Mouse (Mus musculus) ovary, postnatal 14 days (tissue): ENCODE measurements around the gene Elovl6.

Source experiments
- DNase-seq: peaks from one replicate; pipeline ENCODE4 v3.0.0; 2022; ENCODE audit warnings: low spot score

Elovl6 gene

GRCm38 (mm10) chr3:129605934-129606333 lies 73.8 kb downstream of the Elovl6 start:
- DNase-seq, result no peak

- no peak for DNase-seq
Observed at GRCm38 (mm10) chr3:129611626-129612025, 79.5 kb downstream of the Elovl6 start.

GRCm38 (mm10) chr3:129612311-129613097 lies 80.3 kb downstream of the Elovl6 start:
- DNase-seq, result no peak

GRCm38 (mm10) chr3:129613756-129614155 lies 81.6 kb downstream of the Elovl6 start:
- no peak for DNase-seq

GRCm38 (mm10) chr3:129614216-129614615 lies 82.1 kb downstream of the Elovl6 start:
- DNase-seq, result no peak

- no peak for DNase-seq
Observed at GRCm38 (mm10) chr3:129617450-129617849, 85.3 kb downstream of the Elovl6 start.

- DNase-seq, result no peak
Observed at GRCm38 (mm10) chr3:129619194-129619775, 87.1 kb downstream of the Elovl6 start.

- no peak for DNase-seq
Observed at GRCm38 (mm10) chr3:129620802-129621201, 88.6 kb downstream of the Elovl6 start.

GRCm38 (mm10) chr3:129621255-129621654 lies 89.1 kb downstream of the Elovl6 start:
- no peak for DNase-seq

GRCm38 (mm10) chr3:129622120-129622519 lies 90.0 kb downstream of the Elovl6 start:
- no peak for DNase-seq

- DNase-seq, result no peak
Observed at GRCm38 (mm10) chr3:129622705-129623104, 90.5 kb downstream of the Elovl6 start.

GRCm38 (mm10) chr3:129624193-129624805 lies 92.1 kb downstream of the Elovl6 start:
- no peak for DNase-seq

GRCm38 (mm10) chr3:129627281-129627680 lies 95.1 kb downstream of the Elovl6 start:
- no peak for DNase-seq

GRCm38 (mm10) chr3:129631018-129631417 lies 98.9 kb downstream of the Elovl6 start:
- no peak for DNase-seq

- no peak for DNase-seq
Observed at GRCm38 (mm10) chr3:129631857-129632256, 99.7 kb downstream of the Elovl6 start.

- DNase-seq, result no peak
Observed at GRCm38 (mm10) chr3:129633518-129633917, 101.4 kb downstream of the Elovl6 start.

GRCm38 (mm10) chr3:129634260-129634901 lies 102.2 kb downstream of the Elovl6 start:
- DNase-seq, result no peak

- DNase-seq, result no peak
Observed at GRCm38 (mm10) chr3:129637446-129637845, 105.3 kb downstream of the Elovl6 start.

GRCm38 (mm10) chr3:129639701-129640100 lies 107.5 kb downstream of the Elovl6 start:
- DNase-seq, result no peak

- DNase-seq, result no peak
Observed at GRCm38 (mm10) chr3:129640211-129641000, 108.3 kb downstream of the Elovl6 start.

- DNase-seq, result no peak
Observed at GRCm38 (mm10) chr3:129641621-129642020, 109.5 kb downstream of the Elovl6 start.

- DNase-seq, result no peak
Observed at GRCm38 (mm10) chr3:129645409-129645808, 113.3 kb downstream of the Elovl6 start.
